ENCODE assay signal across 21 mouse cellular contexts in the genomic region with DNA sequence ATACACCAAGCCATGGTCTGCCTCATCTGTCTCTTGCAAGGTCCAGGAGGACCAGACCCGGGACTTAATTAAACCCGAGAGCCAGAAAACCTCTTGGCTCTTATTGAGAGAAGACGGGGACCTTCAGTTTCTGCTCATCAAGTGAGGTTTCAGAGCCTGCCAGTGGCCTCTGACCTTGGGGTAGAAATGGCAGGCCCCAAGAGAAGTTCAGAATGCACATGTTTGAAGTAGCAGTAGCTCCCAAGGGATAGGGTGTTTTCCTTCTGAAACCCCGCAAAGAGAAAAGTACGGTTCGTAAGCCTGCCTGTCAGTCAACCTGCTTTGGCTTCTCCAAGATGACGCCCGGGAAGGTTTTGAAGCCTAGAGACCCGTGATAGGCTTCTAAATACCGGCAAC.
DNase-seq lines count a peak whose midpoint lies in the region; ATAC-seq and TF ChIP-seq lines count a peak whose summit lies in the region.
"Had no signal": no experiment of that assay in that cellular context is flagged by ENCODE, and none has a peak within 500 bp of the region (broad histone marks: within the 10 kb centered on the region; RNA-seq: fewer than 3 reads in every experiment).

No protein-coding gene starts in this region.

- DNase-seq in heart, adult 2 months, result no peak
- DNase-seq in heart, postnatal 14 days, result no peak
- no peak for DNase-seq in spleen, adult 2 months (ENCODE audit: low read depth in 1 of 2, low spot score in 2 of 2)
- no peak for DNase-seq in spleen, postnatal 14 days (ENCODE audit: low spot score in 2 of 2)
- no peak for DNase-seq in adrenal gland, postnatal 25 days
- DNase-seq in layer of hippocampus, adult 2 months (ENCODE audit: low spot score in 2 of 2), result no peak
- DNase-seq: adrenal gland, postnatal 36 days; cerebellum, adult 2 months; cerebellum, postnatal 36 days; kidney, adult 11 months; lung, embryonic 14.5 days; lung, postnatal 36 days; right cerebral cortex, postnatal 25 days; thymus, adult 18-20 months had no signal

- intact Hi-C loops in heart, adult 2 months (cut with DNase I), result loop anchor here (5.0 to 10.0 kb wide), 2 partner anchors 546 to 639 kb away; no protein-coding TSS in a partner anchor
- intact Hi-C loops in heart, postnatal 14 days (cut with DNase I), result loop anchor here (10.0 kb wide), 2 partner anchors 546 to 636 kb away; no protein-coding TSS in a partner anchor

- TF ChIP-seq CTCF in heart, adult 2 months (IDR thresholded peaks at IDR 0.05), result no peak
- TF ChIP-seq CTCF in spleen, adult 2 months (IDR thresholded peaks at IDR 0.05; ENCODE audit: extremely low read depth, insufficient read depth, insufficient read length, insufficient replicate concordance), result no peak
- no peak for TF ChIP-seq CTCF in layer of hippocampus, adult 2 months (conservative IDR thresholded peaks at IDR 0.05)

- H3K9ac ChIP-seq in heart, adult 2 months (ENCODE audit: low read depth, low read length), result no peak overlapping the region
- H3K9ac ChIP-seq in liver, embryonic 16.5 days (ENCODE audit: low read depth, low read length), result 0 out of 2 replicates have a peak overlapping the region, but pooled peaks have one; percentile 4
- H3K9ac ChIP-seq in forebrain, embryonic 16.5 days (replicated peaks; ENCODE audit: low read depth, low read length), result no peak overlapping the region
- H3K9ac ChIP-seq: hindbrain, embryonic 14.5 days; lung, embryonic 14.5 days had no signal

- H3K9me3 ChIP-seq in liver, embryonic 16.5 days (replicated peaks; ENCODE audit: control insufficient read depth, low read length), result no peaks in the 10 kb centered on the region
- no peaks in the 10 kb centered on the region for H3K9me3 ChIP-seq in forebrain, embryonic 16.5 days (ENCODE audit: control insufficient read depth, low read length)
- H3K9me3 ChIP-seq: forebrain, embryonic 10.5 days; G1E had no signal

- H3K36me3 ChIP-seq in heart, adult 2 months (ENCODE audit: control insufficient read depth, insufficient read depth, low read length), result no peaks in the 10 kb centered on the region
- H3K36me3 ChIP-seq in spleen, adult 2 months (ENCODE audit: control insufficient read depth, insufficient read depth, low read length), result no peaks in the 10 kb centered on the region
- no peaks in the 10 kb centered on the region for H3K36me3 ChIP-seq in liver, embryonic 16.5 days (ENCODE audit: control insufficient read depth, insufficient read depth)
- no peaks in the 10 kb centered on the region for H3K36me3 ChIP-seq in forebrain, embryonic 16.5 days (ENCODE audit: control insufficient read depth, insufficient read depth)
- H3K36me3 ChIP-seq: forebrain, embryonic 10.5 days; G1E had no signal

- 76% methylated on average over 10 of the region's 10 CpGs for whole genome bisulfite sequencing in heart, adult 2 months
- 57% methylated on average over 10 of the region's 10 CpGs for WGBS in spleen, adult 2 months
- 60% methylated on average over 10 of the region's 10 CpGs for WGBS in liver, embryonic 16.5 days (ENCODE audit: insufficient replicate concordance)
- WGBS in forebrain, embryonic 16.5 days, result 84% methylated on average over 10 of the region's 10 CpGs

- no peaks in the 10 kb centered on the region for H3K79me2 ChIP-seq in heart, adult 2 months (replicated peaks; ENCODE audit: control insufficient read depth, insufficient read depth, low read length)

- TF ChIP-seq EP300 in heart, adult 2 months (IDR thresholded peaks at IDR 0.05; ENCODE audit: insufficient read depth, low read depth, low read length), result no peak

- TF ChIP-seq POLR2A in heart, adult 2 months (IDR thresholded peaks at IDR 0.05; ENCODE audit: insufficient read depth, low read depth, low read length), result no peak
- no peak for TF ChIP-seq POLR2A in spleen, adult 2 months (IDR thresholded peaks at IDR 0.05; ENCODE audit: low read depth, low read length)

- ATAC-seq in liver, embryonic 16.5 days (ENCODE audit: low read depth), result no peak
- no peak for ATAC-seq in forebrain, embryonic 16.5 days
- ATAC-seq: CD4-positive, CD25-positive, alpha-beta regulatory T cell, adult 4 months; midbrain, embryonic 16.5 days had no signal

- H3K27ac ChIP-seq in heart, adult 2 months, result peak overlapping the region; percentile 20
- peak overlapping the region; percentile 58; the same call in 1 of the 2 replicates for H3K27ac ChIP-seq in spleen, adult 2 months (ENCODE audit: insufficient read depth, low read length)
- H3K27ac ChIP-seq in liver, embryonic 16.5 days (ENCODE audit: low read length), result peak overlapping the region; percentile 89
- H3K27ac ChIP-seq in layer of hippocampus, adult 2 months, result no peak overlapping the region
- H3K27ac ChIP-seq in forebrain, embryonic 16.5 days (ENCODE audit: low read length), result no peak overlapping the region
- H3K27ac ChIP-seq: forebrain, embryonic 10.5 days; hindbrain, embryonic 14.5 days had no signal

- H3K4me1 ChIP-seq in heart, adult 2 months (ENCODE audit: control insufficient read depth, insufficient read depth, low read length), result no peaks in the 10 kb centered on the region; the same call in 1 of the 2 replicates
- peaks cover 48% of the 10 kb centered on the region; the same call in 1 of the 2 replicates for H3K4me1 ChIP-seq in spleen, adult 2 months (ENCODE audit: control insufficient read depth, insufficient read depth, insufficient read length)
- peaks cover 49% of the 10 kb centered on the region for H3K4me1 ChIP-seq in liver, embryonic 16.5 days (ENCODE audit: control insufficient read depth, low read depth, low read length)
- H3K4me1 ChIP-seq in forebrain, embryonic 16.5 days (replicated peaks; ENCODE audit: control insufficient read depth, insufficient read depth, low read length), result no peaks in the 10 kb centered on the region

- peak overlapping the region; percentile 28; the same call in 1 of the 2 replicates for H3K4me2 ChIP-seq in liver, embryonic 16.5 days (ENCODE audit: low read depth, low read length)
- H3K4me2 ChIP-seq in forebrain, embryonic 16.5 days (ENCODE audit: low read length), result no peak overlapping the region
- H3K4me2 ChIP-seq: hindbrain, embryonic 14.5 days; lung, embryonic 14.5 days had no signal

- H3K4me3 ChIP-seq in heart, adult 2 months, result no peak overlapping the region
- no peak overlapping the region for H3K4me3 ChIP-seq in spleen, adult 2 months (ENCODE audit: extremely low read depth, insufficient read depth, insufficient read length)
- no peak overlapping the region for H3K4me3 ChIP-seq in liver, embryonic 16.5 days (ENCODE audit: low read depth, low read length)
- H3K4me3 ChIP-seq in layer of hippocampus, adult 2 months, result no peak overlapping the region
- no peak overlapping the region for H3K4me3 ChIP-seq in forebrain, embryonic 16.5 days (replicated peaks; ENCODE audit: low read length)
- H3K4me3 ChIP-seq: forebrain, embryonic 10.5 days had no signal

- H3K27me3 ChIP-seq in heart, adult 2 months (ENCODE audit: control insufficient read depth, insufficient read depth, low read length), result no peaks in the 10 kb centered on the region
- H3K27me3 ChIP-seq in spleen, adult 2 months (ENCODE audit: control insufficient read depth, insufficient read depth, low read length), result no peaks in the 10 kb centered on the region
- H3K27me3 ChIP-seq in liver, embryonic 16.5 days (ENCODE audit: control insufficient read depth, insufficient read depth, low read depth, low read length), result no peaks in the 10 kb centered on the region
- H3K27me3 ChIP-seq in forebrain, embryonic 16.5 days (replicated peaks; ENCODE audit: control insufficient read depth, insufficient read depth, low read length), result peaks cover 5% of the 10 kb centered on the region

Comparison
In these comparisons a context has a peak if more than half of its experiments do, and no peak if none do; other contexts are left out.
1. H3K27ac ChIP-seq: peak in heart, adult 2 months (single experiment), spleen, adult 2 months (single experiment) and liver, embryonic 16.5 days (single experiment); none in layer of hippocampus, adult 2 months (single experiment) and forebrain, embryonic 16.5 days (single experiment).